Mouse (Mus musculus) E14TG2a.4 (cell line): Measurements from ENCODE around the gene Fat3.

ENCODE experiments used
- CTCF ChIP-seq: conservative IDR thresholded peaks from 2 replicates; pipeline ENCODE4 v1.5.1; 2014; ENCODE audit warnings: low read length
- NANOG ChIP-seq: IDR thresholded peaks from 2 replicates; pipeline ENCODE4 v1.6.1; 2014; ENCODE audit warnings: borderline replicate concordance, low read length, mixed read lengths

DNA sequence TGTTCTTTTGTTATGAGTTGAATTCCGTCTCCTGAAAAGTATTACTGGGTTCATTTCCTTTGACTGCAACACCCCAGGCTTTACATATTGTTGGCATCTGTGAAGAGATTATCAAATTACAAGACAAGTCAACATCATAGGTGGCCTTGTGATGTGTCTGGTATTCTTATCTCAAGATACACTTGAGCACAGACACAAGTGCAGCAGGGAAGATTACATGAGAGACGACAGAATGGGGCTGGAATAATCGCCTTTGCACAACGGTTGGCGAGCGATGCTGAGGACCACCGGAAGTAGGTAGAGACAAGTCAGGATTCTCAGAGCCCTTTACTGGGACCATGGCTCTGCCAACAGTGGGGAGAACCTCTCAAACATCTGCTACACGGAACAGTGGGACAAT, 158.5 kb downstream of the Fat3 start:
- TF ChIP-seq CTCF (no peak), NANOG (no peak)
